Mouse (Mus musculus) embryonic fibroblast, embryonic 13.5 days (primary cell): ENCODE results near the gene Ndufs5. TPM values are rescaled to one million over a fixed set of nuclear protein-coding genes. Genes with fewer than 3 reads are reported as not detected.

Source experiments
- H3K27ac ChIP-seq: 2 replicates; pipeline ENCODE4 v1.5.1; 2012; ENCODE audit warnings: low read length, control low read depth, inconsistent platforms; ENCODE audit not compliant: insufficient read depth
- H3K4me1 ChIP-seq: 2 replicates; pipeline ENCODE4 v1.6.1; 2011; ENCODE audit warnings: low read length; ENCODE audit not compliant: control insufficient read depth, insufficient read depth
- H3K4me3 ChIP-seq: 2 replicates; pipeline ENCODE4 v1.5.1; 2011; ENCODE audit warnings: mild to moderate bottlenecking, control low read depth, low read length; ENCODE audit not compliant: insufficient read depth
- CTCF ChIP-seq: IDR thresholded peaks from 2 replicates; pipeline ENCODE4 v1.5.1; 2011; ENCODE audit warnings: mild to moderate bottlenecking, control low read depth, low read length, moderate library complexity, borderline replicate concordance; ENCODE audit not compliant: insufficient read depth
- POLR2A ChIP-seq: IDR thresholded peaks from 2 replicates; pipeline ENCODE4 v1.6.1; 2011; ENCODE audit warnings: low read depth, mild to moderate bottlenecking, control low read depth, low read length, moderate library complexity
- polyA plus RNA-seq: library from polyadenylated mRNA; stranded (reverse); fragments of >200 nt; gene quantifications from 2 replicates; pipeline ENCODE4 v1.2.4, GENCODE M21; 2011; ENCODE audit warnings: low read depth; ENCODE audit not compliant: missing spikeins, insufficient read length

Gene Ndufs5
- 124 and 148 TPM in 2 replicates for polyA plus RNA-seq

- H3K4me3 ChIP-seq = peak within 1 kb of the TSS; percentile 95
- H3K27ac ChIP-seq = peak within 1 kb of the TSS; percentile 7
- no peaks in the 10 kb centered on the region for H3K4me1 ChIP-seq
- TF ChIP-seq CTCF (no peak), POLR2A (peak; percentile 95)
Measured at GRCm38 (mm10) chr4:123717574-123718433, at the start of gene Ndufs5. Gene Ndufs5 (minus strand): TSS chr4:123718202.

- Histone ChIP-seq H3K4me1 (no peaks in the 10 kb centered on the region), H3K27ac (no peak overlapping the region)
- TF ChIP-seq POLR2A = no peak
- TF ChIP-seq CTCF = no peak
Measured at GRCm38 (mm10) chr4:123765071-123765470, 47.1 kb upstream of the Ndufs5 start.

GRCm38 (mm10) chr4:123758306-123758705, 40.3 kb upstream of the Ndufs5 start:
- H3K4me1 ChIP-seq = no peaks in the 10 kb centered on the region
- no peak overlapping the region for H3K4me3 ChIP-seq
- H3K27ac ChIP-seq = no peak overlapping the region
- TF ChIP-seq CTCF (no peak), POLR2A (no peak)

More at GRCm38 (mm10) chr4:123765071-123765470, 47.1 kb upstream of the Ndufs5 start:
- H3K4me3 ChIP-seq = no peak overlapping the region

GRCm38 (mm10) chr4:123750707-123751312, 32.8 kb upstream of the Ndufs5 start:
- Histone ChIP-seq H3K4me1 (0 out of 2 replicates have a peak, but pooled peaks cover 6% of the 10 kb centered on the region), H3K27ac (no peak overlapping the region), H3K4me3 (peak overlapping the region; percentile 44)
- TF ChIP-seq POLR2A (no peak), CTCF (no peak)

GRCm38 (mm10) chr4:123750152-123750651, 32.2 kb upstream of the Ndufs5 start, which contains the start of gene Akirin1:
Gene Akirin1 (minus strand): TSS chr4:123750345.
- TF ChIP-seq POLR2A = peak; percentile 93
- TF ChIP-seq CTCF = no peak
- Histone ChIP-seq H3K4me1 (0 out of 2 replicates have a peak, but pooled peaks cover 6% of the 10 kb centered on the region), H3K27ac (no peak within 1 kb of the TSS), H3K4me3 (peak within 1 kb of the TSS; percentile 87)

GRCm38 (mm10) chr4:123749484-123750130, 31.6 kb upstream of the Ndufs5 start:
- H3K27ac ChIP-seq = no peak overlapping the region
- H3K4me3 ChIP-seq = peak overlapping the region; percentile 87
- 0 out of 2 replicates have a peak, but pooled peaks cover 6% of the 10 kb centered on the region for H3K4me1 ChIP-seq
- no peak for TF ChIP-seq POLR2A
- no peak for TF ChIP-seq CTCF

GRCm38 (mm10) chr4:123748726-123749415, 30.9 kb upstream of the Ndufs5 start:
- TF ChIP-seq POLR2A (no peak), CTCF (no peak)
- H3K4me1 ChIP-seq = 0 out of 2 replicates have a peak, but pooled peaks cover 6% of the 10 kb centered on the region
- H3K4me3 ChIP-seq = peak overlapping the region; percentile 87
- no peak overlapping the region for H3K27ac ChIP-seq

- Histone ChIP-seq H3K4me1 (0 out of 2 replicates have a peak, but pooled peaks cover 6% of the 10 kb centered on the region), H3K27ac (no peak overlapping the region), H3K4me3 (no peak overlapping the region)
- no peak for TF ChIP-seq CTCF
- TF ChIP-seq POLR2A = no peak
Measured at GRCm38 (mm10) chr4:123745221-123745775, 27.3 kb upstream of the Ndufs5 start.

GRCm38 (mm10) chr4:123742891-123743290, 24.9 kb upstream of the Ndufs5 start:
- TF ChIP-seq POLR2A (no peak), CTCF (no peak)
- H3K4me3 ChIP-seq = no peak overlapping the region
- H3K27ac ChIP-seq = no peak overlapping the region
- H3K4me1 ChIP-seq = 0 out of 2 replicates have a peak, but pooled peaks cover 6% of the 10 kb centered on the region

GRCm38 (mm10) chr4:123738708-123739107, 20.7 kb upstream of the Ndufs5 start:
- TF ChIP-seq CTCF = no peak
- TF ChIP-seq POLR2A = no peak
- Histone ChIP-seq H3K4me1 (0 out of 2 replicates have a peak, but pooled peaks cover 3% of the 10 kb centered on the region), H3K27ac (no peak overlapping the region), H3K4me3 (no peak overlapping the region)
